Mouse (Mus musculus) layer of hippocampus, postnatal 10 days (tissue): Measurements from ENCODE around the gene Usp6nl. TPM values are rescaled to one million over a fixed set of nuclear protein-coding genes. Genes with fewer than 3 reads are reported as not detected.

Source experiments
- DNase-seq, 2 experiments: peaks; one replicate each; pipeline ENCODE4 v3.0.0; 2021; ENCODE audit warnings: low spot score in 2 of 2
- total RNA-seq, 2 experiments: library from RNA; stranded (reverse); gene quantifications; 2 replicates each; pipeline ENCODE4 v1.2.3; 2021

Usp6nl gene
- total RNA-seq, 2 experiments from 2014 or later = 28.3 to 29.1 TPM

DNA sequence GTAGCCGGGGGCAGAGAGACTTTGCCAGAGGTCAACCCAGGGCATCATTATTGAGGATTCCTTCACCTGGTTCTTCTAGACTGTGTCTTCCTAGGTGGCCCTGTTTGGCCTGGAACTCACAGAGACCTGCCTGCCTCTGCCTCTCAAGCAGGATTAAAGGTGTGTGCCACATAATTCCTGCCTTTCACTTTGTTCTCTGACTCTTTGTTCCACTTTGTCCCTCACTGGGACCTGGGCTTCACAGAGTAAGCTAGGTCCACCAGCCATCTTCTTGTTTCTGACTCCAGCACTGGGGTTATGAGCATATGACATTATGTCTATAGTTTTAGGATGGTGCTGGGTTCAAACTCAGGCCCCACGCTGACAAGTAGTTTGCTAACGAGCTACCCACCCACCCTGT lies 144.9 kb downstream of the Usp6nl start:
- no peak for DNase-seq

DNA sequence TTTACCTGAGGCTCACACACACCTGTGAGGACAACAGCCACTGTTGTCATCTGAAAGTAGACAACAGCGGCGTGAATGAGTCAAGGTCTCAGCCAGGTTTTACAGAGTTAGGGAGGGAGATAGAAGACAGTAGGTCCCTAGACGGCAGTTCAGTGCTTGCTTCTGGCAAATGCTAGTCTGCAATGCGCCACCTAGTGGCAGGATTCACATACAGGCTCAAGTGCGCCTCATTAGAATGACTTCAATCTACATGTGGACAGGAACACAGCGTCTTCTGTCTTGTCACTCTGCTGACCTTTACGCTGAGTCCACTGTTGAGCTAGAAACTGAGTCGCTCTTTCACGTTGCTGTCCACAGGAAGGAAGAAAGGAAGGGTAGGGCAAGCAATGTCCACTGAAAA lies 146.7 kb downstream of the Usp6nl start:
- peak; percentile 63 to 72 for DNase-seq

DNA sequence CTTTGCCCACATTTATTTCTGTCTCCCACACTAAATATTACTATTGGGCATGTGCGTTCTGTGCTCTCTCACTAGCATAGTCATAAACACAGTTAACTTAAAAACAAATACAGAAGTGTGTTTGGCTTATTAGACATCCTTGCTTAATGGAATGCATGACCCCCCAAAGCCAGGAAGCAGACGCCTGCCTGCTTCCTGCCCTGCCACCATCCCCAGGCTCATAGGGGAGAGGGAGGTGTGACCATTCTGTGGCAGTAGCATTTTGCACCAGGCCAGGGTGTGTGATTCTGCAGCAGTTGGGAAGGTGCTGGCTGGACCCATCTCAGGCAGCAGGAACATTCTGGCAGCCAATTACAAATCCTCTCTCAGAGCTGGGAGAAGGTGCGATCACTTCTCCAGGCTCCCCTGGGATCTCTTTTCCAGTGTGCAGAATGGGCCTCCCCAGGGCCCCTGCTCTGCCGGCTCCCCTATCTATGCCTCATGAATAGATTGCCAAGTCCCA lies 148.7 kb downstream of the Usp6nl start:
- no peak for DNase-seq

DNA sequence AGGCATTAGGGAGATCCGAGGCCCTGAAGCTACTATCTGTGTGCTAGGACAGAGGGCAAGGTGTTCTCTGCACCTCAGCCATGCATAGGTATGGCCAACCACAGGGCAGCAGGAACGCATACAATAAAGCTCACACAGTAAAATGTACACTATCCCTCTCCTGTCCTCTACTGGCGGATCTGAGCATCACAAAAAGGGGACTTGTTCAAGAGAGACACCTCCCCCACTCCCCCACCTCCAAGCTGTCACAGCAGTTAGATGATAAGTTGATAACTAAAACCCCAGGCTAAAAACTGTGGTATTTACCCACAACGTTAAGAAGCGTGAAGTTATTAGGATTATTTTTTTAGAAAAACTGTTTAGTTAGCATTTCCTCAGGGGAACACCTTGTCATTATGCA lies 151.4 kb downstream of the Usp6nl start:
- no peak for DNase-seq

DNA sequence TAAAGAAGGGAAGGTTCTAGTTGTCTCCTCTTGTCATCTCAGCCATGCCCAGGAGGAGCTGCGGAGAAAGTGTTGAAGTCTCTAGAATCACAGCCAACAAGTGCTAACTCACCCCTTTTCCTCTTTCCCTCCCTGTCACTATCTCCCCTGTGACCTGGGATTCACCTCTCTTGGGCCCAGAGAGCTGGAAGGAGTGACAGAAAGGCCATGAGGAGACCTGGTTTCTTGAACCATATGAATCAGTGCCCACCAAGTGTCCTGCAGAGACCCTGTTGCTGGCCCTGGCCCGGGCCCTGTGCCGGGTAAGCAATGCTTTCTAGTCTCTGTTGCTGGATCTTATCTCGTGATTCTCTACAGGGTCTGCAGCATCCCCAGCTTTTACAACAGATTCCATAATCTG lies 155.4 kb downstream of the Usp6nl start:
- no peak for DNase-seq

DNA sequence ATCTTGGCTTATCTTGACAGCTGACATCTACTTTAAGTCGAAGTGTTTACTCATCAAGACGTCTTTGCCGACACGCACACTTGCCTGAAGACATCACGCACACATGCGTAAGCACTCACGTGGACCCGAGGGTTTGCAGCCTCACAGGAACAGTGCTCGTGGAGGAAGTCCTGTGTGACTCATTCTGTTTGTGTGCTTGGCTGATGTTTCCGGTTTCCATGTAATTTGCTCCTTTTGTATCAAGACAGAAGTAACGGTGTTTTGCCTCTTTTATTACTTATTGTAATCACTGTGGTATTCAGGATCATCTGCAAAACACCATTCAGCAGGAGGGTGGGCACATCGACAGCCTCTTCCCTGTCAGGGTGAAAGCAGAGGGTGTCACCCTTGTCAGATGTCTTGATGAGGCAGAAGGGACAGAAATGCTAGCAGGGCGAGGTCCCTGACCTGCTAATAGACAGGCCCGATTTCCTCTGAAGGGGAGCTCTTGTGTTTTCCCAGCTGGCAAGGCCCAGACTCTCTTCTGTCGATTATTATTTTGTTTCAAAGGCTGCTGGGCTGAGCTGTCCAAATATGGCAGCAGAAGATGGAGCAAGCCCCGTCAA lies 156.0 kb downstream of the Usp6nl start:
- no peak for DNase-seq

DNA sequence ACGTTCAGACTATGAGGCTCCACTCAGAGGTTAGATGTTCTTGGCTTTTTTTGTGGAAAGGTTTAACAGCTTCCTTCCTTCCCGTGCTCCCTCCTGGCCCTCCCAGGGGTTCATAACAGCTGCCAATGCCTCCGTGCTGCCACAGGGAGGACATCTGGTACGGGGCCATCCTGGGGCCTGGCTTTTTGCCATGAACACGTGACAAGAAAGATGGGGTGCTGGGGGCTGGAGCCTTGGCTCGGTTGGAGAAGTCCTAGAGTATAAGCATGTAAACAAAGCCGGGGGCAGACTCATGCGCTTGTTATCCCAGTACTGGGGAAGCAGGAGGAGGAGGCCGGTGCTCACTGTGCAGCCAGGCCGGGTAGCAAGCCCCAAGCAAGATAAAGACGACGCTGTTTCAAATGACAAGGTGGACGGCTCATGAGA lies 156.5 kb downstream of the Usp6nl start:
- DNase-seq = peak; percentile 41 to 57

DNA sequence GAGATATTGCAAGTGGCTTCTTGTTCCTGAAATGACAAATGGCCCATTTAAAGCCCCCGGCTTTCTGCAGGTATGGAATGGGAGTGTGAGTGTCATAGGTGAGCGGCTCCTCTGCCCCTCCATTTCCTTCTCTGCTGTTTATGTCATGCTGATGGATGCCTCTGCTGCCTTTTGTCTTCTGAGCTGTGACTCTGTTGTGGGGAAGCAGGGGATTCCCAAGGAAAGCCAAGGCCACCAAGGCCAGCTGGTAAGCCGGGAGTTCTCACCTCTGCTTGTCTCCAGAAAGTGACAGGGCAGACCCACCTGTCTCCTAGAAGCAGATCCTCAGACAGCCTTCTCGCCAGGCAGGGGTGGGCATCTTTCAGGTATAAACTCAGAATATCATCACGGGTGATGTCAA lies 157.2 kb downstream of the Usp6nl start:
- DNase-seq = no peak

DNA sequence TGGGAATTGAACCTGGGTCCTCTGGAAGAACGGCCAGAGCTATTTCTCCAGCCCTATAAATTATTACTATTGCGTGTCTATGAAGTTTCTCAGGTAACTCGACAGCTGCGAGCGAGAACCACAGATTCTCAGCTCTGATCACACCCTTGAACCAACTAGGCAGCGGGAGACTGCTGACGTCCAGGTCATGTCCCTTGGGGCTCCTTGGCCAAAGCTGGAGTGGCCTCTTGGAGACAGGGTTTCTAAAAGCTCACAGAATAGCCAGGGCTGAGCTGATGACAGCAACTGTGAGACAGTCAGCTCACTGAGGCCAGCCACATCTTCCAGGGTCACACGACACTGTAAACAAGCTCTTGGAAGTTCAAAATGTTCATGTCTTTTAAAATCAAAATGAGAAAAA lies 159.5 kb downstream of the Usp6nl start:
- DNase-seq = no peak

DNA sequence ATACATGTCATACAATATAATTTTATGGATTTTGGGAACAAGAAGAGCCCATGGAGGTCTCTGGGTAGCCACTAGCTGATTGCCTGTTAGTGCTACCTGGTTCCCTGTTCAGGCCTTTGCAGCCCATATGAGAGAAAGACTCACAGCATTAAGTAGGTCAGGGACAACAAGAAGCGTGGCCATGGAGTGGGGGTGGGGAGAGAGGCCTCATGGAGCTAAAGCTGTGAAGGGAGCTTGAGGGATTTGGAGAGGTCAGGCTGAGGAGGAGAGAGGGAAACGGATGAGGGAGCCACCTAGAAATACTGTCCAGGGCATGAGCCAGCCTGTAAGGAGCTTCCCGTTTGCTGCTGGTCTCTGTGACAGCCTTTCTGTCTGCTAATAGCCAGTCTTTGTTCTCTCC lies 159.9 kb downstream of the Usp6nl start:
- no peak for DNase-seq

DNA sequence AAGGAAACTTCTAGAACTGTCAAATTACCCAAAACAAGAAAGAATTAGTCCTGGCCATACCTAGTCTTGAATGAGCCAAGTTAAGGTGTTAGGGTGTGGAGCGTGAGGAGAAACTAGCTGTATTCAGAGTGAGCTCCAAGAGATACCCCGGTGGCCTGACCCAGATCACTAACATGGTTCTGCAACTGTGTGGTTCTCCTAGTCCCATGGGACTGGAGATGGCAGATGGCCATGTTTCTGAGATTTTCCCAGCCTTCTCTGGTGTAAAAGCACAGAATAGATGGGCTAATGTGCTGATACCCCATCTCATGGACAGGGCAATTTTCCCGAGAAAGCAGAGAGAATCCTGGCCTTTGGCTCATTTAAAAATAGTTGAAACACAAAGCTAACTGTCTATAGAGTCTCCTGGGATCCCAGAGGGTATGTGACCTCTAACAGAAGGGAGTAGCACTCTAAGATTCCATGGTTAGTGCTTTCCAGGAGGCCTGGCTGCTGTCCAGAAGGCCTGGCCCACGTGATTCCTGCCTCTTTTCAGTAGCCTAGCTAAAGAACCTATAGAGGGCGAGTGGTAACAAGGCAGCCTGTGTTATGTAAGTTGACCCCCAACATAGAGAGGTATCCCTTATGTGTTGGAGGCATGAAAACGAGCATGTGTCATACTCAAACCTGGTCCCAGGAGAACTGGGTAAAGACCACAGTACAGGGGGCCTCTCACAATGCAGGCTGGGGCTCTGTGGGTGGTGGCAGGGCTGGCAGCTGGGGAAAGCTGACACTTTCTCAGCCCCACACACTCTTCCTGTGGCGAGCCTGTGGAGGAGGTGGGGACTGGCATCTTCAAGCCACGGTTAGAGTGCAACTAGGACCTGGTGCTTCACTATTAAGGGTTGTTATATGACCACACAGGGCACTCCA lies 160.9 kb downstream of the Usp6nl start:
- DNase-seq = no peak

DNA sequence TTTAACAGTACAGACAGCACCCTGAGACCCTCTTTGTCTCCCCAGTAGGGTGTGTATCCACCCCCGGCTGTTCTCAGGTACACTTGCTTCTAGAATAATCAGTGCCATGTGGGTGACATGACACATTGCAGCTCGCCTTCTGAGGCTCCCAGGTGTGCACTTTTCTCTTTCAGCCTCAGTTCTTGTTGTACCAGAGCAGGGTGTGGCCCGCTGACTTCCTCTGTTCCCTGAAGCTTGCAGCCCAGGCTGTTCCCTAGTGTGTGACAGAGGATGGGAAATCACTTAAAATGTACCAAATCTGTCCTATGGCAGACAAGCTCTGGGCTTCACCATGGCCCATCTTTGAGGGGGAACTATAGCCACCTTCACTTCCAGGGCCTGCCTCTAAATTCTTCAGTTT lies 161.7 kb downstream of the Usp6nl start:
- no peak for DNase-seq

DNA sequence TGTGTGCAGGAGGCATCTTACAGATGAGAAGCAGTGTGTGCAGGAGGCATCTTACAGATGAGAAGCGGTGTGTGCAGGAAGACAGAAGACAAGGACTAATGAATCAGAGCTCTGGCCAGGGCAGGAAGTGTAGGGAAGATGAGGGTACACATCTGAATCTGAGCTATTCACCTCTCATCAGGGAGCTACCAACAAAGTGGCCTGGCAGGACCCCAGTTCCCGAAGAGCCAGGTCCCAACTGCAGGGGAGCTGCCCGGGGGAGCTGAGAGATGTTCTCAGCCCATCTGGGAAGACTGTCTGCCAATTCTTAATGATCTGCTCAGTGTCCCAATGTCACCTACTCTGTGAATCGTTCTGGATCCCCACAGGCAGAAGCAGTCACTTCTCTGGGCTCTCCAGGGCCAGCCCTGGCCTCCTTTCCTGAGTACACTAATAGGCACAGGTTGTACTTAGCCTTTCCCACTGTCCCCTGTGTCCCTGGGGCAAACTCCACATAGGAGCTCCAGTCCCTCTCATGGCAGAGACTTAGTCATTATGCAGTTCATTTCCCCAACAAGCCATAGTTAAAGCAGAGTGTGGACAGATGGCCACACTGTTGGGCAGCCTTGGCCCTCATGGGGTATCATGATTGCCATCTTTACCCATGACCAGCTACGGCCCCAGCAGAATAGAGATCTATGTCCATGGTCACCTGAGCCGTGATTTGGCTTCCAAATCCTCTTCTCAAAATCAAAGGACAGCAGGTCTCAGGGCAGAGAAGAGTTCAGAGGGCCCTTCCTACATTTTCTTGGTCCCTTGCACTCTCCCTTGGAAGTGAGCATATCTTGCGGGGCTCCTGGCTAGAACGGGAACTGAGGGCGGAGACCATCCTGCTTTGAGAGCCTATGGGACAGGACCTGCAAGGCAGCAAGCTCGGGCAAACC lies 165.4 kb downstream of the Usp6nl start:
- no peak for DNase-seq

DNA sequence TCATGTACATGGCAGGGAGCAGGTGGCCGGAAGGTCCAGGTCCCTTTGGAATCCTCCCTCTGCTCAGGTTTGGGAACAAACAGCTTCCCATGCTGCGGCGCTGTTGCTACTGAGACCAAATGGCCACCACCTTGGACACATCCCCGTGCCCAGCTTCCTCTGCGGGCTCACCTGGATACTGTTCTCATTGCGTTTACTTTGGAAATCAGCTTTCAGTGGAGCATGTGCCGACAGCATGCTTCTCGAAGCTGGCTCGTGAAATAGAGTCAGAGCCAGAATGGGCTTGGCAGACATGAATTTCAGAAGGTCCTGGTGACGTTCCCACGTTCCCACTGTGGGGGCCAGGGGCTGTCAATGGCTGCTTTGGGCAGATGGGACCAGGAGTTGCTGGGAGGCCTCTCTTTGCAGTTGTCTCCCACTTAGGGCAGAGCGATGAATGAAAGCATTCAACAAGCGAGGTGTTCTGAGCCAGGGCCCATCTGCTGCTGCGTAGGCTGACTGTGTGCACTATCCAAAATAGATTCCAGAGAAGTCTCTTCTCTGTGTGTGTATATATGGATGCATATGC lies 166.1 kb downstream of the Usp6nl start:
- peak; percentile 49 to 54 for DNase-seq

DNA sequence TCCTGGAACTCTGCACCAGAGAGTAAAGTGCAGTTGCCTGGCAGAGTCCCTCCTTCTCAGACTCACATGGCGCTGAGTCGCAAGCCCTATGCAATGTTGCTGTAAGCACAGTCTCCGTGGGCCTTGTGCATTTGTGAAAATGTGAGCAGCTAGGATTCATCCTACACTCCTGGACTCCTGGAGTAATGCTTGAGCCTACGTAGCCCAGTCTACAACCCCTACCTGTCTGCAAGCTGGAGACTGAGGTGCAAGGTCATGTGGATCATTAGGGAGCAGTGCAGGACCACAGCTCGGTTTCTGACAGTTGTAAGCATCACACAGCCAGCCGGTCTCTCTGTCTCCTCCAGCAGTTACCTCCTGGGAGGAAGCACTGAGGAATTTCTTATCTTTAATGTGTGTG lies 167.6 kb downstream of the Usp6nl start:
- no peak for DNase-seq

DNA sequence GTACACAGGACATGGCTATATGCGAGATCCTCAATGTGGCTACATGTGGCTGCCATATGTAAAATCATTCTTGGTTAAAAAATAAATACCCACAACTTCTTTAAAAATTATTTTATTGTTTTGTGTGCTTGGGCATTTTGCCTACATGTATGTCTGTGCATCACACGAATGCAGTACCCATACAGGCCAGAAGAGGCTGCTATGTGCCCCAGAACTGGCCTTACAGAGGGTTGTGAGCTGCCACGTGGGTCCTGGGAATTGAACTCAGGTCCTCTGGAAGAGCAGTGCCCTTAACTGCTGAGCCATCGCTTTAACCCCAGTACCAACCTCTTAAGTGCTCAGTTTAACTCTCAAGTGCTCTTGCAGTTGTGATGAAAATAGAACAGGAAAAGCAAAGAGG lies 168.4 kb downstream of the Usp6nl start:
- no peak for DNase-seq

DNA sequence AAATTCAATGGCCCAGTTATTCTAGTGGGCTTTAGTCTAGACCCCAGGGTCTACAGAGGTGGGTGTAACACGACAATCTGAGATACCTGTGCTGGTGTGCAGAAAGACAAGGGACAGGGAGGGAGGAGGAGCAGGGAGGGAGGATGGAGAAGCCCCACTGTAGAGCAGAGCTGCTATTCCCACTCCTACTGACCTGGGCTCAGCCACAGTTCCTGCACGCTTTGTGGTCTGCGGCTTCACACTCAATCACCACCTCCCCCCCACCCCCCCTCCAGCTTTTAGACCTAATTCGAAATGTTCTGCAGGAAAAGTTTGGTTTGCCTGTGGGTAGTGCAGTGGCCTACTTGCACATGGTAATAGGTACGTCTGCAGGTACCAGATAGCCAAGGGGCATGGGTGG lies 171.4 kb downstream of the Usp6nl start:
- DNase-seq = no peak
